In the genomic region with DNA sequence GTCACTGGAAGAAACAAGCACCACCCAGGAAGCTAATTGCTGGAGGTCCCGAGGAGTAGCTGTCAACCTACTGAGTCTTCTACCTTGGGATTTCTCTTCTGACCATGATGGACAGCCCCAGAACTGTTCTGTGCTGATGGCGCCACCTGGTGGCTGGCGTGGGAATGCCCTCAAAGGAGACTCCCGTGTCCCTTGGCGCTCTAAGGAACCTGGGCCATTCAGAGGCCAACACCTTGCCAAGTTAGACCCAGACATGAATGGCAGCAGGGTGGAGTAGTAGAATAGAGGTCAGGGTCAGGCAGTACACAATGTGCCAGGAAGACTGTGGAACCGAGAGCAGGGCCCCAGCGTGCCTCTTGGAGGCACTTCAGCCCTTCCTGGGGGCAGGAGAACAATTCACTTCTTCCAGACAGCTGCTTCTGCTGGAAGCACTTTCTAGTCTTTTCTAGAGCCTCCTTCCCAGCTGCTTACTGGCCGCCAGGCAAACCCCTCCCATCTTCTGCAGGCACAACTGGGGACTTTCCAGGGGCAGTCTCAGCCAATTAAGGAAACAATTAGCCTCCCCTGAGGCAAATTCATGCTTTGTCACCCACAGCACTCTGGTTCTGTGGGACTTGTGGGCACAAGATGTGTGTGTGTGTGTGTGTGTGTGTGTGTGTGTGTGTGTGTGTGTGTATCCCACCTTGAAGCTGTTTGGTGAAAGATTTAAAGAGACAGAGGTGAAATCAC, we compare ENCODE assay signal across 8 mouse cellular contexts. TPM values are rescaled to one million over a fixed set of nuclear protein-coding genes. Genes with fewer than 3 reads are reported as not detected.
DNase-seq lines count a peak whose midpoint lies in the region; ATAC-seq lines count a peak whose summit lies in the region.

No protein-coding gene starts in this region.

- H3K9ac ChIP-seq in forebrain, embryonic 14.5 days (ENCODE audit: low read length) = no peak overlapping the region

- H3K4me1 ChIP-seq in forebrain, embryonic 14.5 days (ENCODE audit: control insufficient read depth, insufficient read depth, low read length) = peaks cover 47% of the 10 kb centered on the region

- DNase-seq in Muller cell, postnatal 12 days (ENCODE audit: inconsistent ontology term) = peak; percentile 87
- DNase-seq in cerebellum, adult 11 months = peak; percentile 83
- peak; percentile 88 for DNase-seq in forebrain, embryonic 14.5 days (ENCODE audit: low spot score)
- peak; percentile 96 for DNase-seq in heart, postnatal 4 days
- DNase-seq in layer of hippocampus, adult 9-11 months = peak; percentile 78
- peak; percentile 95 for DNase-seq in lung, postnatal 36 days
- peak; percentile 93 for DNase-seq in right cerebral cortex, postnatal 4 days
- DNase-seq in yolk sac, embryonic 10.5 days (ENCODE audit: low spot score) = peak; percentile 63

- no peaks in the 10 kb centered on the region for H3K27me3 ChIP-seq in forebrain, embryonic 14.5 days (replicated peaks; ENCODE audit: control insufficient read depth, insufficient read depth, low read length)

- H3K36me3 ChIP-seq in forebrain, embryonic 14.5 days (ENCODE audit: control insufficient read depth, insufficient read depth, low read length) = no peaks in the 10 kb centered on the region

- peak overlapping the region; percentile 27; the same call in 1 of the 2 replicates for H3K27ac ChIP-seq in forebrain, embryonic 14.5 days (ENCODE audit: low read depth, low read length)

- no peak overlapping the region for H3K4me2 ChIP-seq in forebrain, embryonic 14.5 days (ENCODE audit: low read length)

- no peaks in the 10 kb centered on the region for H3K9me3 ChIP-seq in forebrain, embryonic 14.5 days (replicated peaks; ENCODE audit: control insufficient read depth, low read length)

- WGBS in forebrain, embryonic 14.5 days = under 1% methylated on average over 8 of the region's 8 CpGs

- H3K4me3 ChIP-seq in forebrain, embryonic 14.5 days (ENCODE audit: low read depth, low read length) = no peak overlapping the region

- peak; percentile 47 for ATAC-seq in forebrain, embryonic 14.5 days

RNA-seq across cellular contexts. Expression of a gene that starts 4.8 kb away (rescaled TPM):
- polyA plus RNA-seq in forebrain, embryonic 14.5 days (2014; fragmentation: Nextera tagmentation; extraction: Ambion mirVana) = 1.2 and 2.0 TPM in 2 replicates
- 1 to 10 TPM in 1 of 2 experiments, under 1 TPM in 1; 0.98 to 1.4 TPM for total RNA-seq in heart, postnatal 4 days (2021)

RNA-seq across cellular contexts. Expression of a gene that starts 50.2 kb away (rescaled TPM):
- polyA plus RNA-seq in forebrain, embryonic 14.5 days (2014; fragmentation: Nextera tagmentation; extraction: Ambion mirVana) = 17.1 and 17.4 TPM in 2 replicates
- 10 to 100 TPM; 71.1 to 78.7 TPM for total RNA-seq in heart, postnatal 4 days (2021)

RNA-seq across cellular contexts. Expression of a gene that starts 51.4 kb away (rescaled TPM):
- 32.7 and 37.6 TPM in 2 replicates for polyA plus RNA-seq in forebrain, embryonic 14.5 days (2014; fragmentation: Nextera tagmentation; extraction: Ambion mirVana)
- total RNA-seq in heart, postnatal 4 days (2021) = 10 to 100 TPM; 73.2 to 74.7 TPM
